Mouse (Mus musculus): ENCODE results near the gene Lst1. TPM values are rescaled to one million over a fixed set of nuclear protein-coding genes. Genes with fewer than 3 reads are reported as not detected.

Gene Lst1
- polyA plus RNA-seq, 1 experiment from 2014 or later: 25.1 TPM

- Histone ChIP-seq H3K9me3 (no peaks in the 10 kb centered on the region), H3K36me3 (peaks cover 35% of the 10 kb centered on the region), H3K27me3 (replicated peaks) (no peaks in the 10 kb centered on the region), H3K4me2 (peak overlapping the region; percentile 76), H3K4me3 (replicated peaks) (peak overlapping the region; percentile 100), H3K27ac (peak overlapping the region; percentile 94), H3K9ac (peak overlapping the region; percentile 100), H3K4me1 (peaks cover 16% of the 10 kb centered on the region)
- no peak for ATAC-seq (ENCODE audit: insufficient read depth, low FRiP score, low read depth)
- 8% methylated on average over 8 of the region's 8 CpGs for WGBS
Measured at GRCm38 (mm10) chr17:35163326-35164081, 24.7 kb downstream of the Lst1 start.

GRCm38 (mm10) chr17:35162730-35163129 lies 25.5 kb downstream of the Lst1 start:
- peaks cover 43% of the 10 kb centered on the region for H3K36me3 ChIP-seq
- peak overlapping the region; percentile 76 for H3K4me2 ChIP-seq
- no peaks in the 10 kb centered on the region for H3K27me3 ChIP-seq (replicated peaks)
- H3K9me3 ChIP-seq: no peaks in the 10 kb centered on the region
- H3K4me1 ChIP-seq: peaks cover 16% of the 10 kb centered on the region
- H3K9ac ChIP-seq: peak overlapping the region; percentile 100; the same call in 1 of the 2 replicates
- H3K27ac ChIP-seq: peak overlapping the region; percentile 0; the same call in 1 of the 2 replicates
- H3K4me3 ChIP-seq (replicated peaks): peak overlapping the region; percentile 100
- no peak for ATAC-seq (ENCODE audit: insufficient read depth, low FRiP score, low read depth)
- WGBS: 32% methylated on average over 12 of the region's 12 CpGs

GRCm38 (mm10) chr17:35162121-35162520 lies 26.1 kb downstream of the Lst1 start:
- H3K36me3 ChIP-seq: peaks cover 49% of the 10 kb centered on the region
- H3K9ac ChIP-seq: no peak overlapping the region
- H3K27me3 ChIP-seq (replicated peaks): no peaks in the 10 kb centered on the region
- WGBS: 61% methylated on average over 14 of the region's 14 CpGs
- peak overlapping the region; percentile 76; the same call in 1 of the 2 replicates for H3K4me2 ChIP-seq
- peak overlapping the region; percentile 100 for H3K4me3 ChIP-seq (replicated peaks)
- no peaks in the 10 kb centered on the region for H3K9me3 ChIP-seq
- peaks cover 16% of the 10 kb centered on the region for H3K4me1 ChIP-seq
- ATAC-seq (ENCODE audit: insufficient read depth, low FRiP score, low read depth): no peak
- no peak overlapping the region for H3K27ac ChIP-seq

GRCm38 (mm10) chr17:35161421-35161820 lies 26.8 kb downstream of the Lst1 start:
- no peak overlapping the region for H3K4me3 ChIP-seq (replicated peaks)
- H3K4me2 ChIP-seq: no peak overlapping the region
- H3K27me3 ChIP-seq (replicated peaks): no peaks in the 10 kb centered on the region
- H3K9me3 ChIP-seq: no peaks in the 10 kb centered on the region
- ATAC-seq (ENCODE audit: insufficient read depth, low FRiP score, low read depth): no peak
- WGBS: 78% methylated on average over 11 of the region's 11 CpGs
- peaks cover 56% of the 10 kb centered on the region for H3K36me3 ChIP-seq
- H3K9ac ChIP-seq: no peak overlapping the region
- H3K27ac ChIP-seq: no peak overlapping the region
- peaks cover 12% of the 10 kb centered on the region for H3K4me1 ChIP-seq

- Histone ChIP-seq H3K4me2 (no peak overlapping the region), H3K27me3 (replicated peaks) (no peaks in the 10 kb centered on the region), H3K36me3 (peaks cover 74% of the 10 kb centered on the region), H3K4me1 (peaks cover 4% of the 10 kb centered on the region), H3K27ac (no peak overlapping the region), H3K4me3 (replicated peaks) (no peak overlapping the region), H3K9me3 (no peaks in the 10 kb centered on the region), H3K9ac (no peak overlapping the region)
- WGBS: 91% methylated on average over 7 of the region's 7 CpGs
- ATAC-seq (ENCODE audit: insufficient read depth, low FRiP score, low read depth): no peak
Measured at GRCm38 (mm10) chr17:35159638-35160037, 28.6 kb downstream of the Lst1 start.

- no peaks in the 10 kb centered on the region for H3K27me3 ChIP-seq (replicated peaks)
- H3K36me3 ChIP-seq: peaks cover 80% of the 10 kb centered on the region
- ATAC-seq (ENCODE audit: insufficient read depth, low FRiP score, low read depth): no peak
- WGBS: 92% methylated on average over 16 of the region's 16 CpGs
- H3K9me3 ChIP-seq: no peaks in the 10 kb centered on the region
- H3K4me3 ChIP-seq (replicated peaks): no peak overlapping the region
- peaks cover 4% of the 10 kb centered on the region for H3K4me1 ChIP-seq
- H3K4me2 ChIP-seq: no peak overlapping the region
- H3K27ac ChIP-seq: no peak overlapping the region
- no peak overlapping the region for H3K9ac ChIP-seq
Measured at GRCm38 (mm10) chr17:35158850-35159593, 29.2 kb downstream of the Lst1 start.

- Histone ChIP-seq H3K4me2 (no peak overlapping the region), H3K4me3 (replicated peaks) (no peak overlapping the region), H3K9me3 (no peaks in the 10 kb centered on the region), H3K27me3 (replicated peaks) (no peaks in the 10 kb centered on the region), H3K4me1 (peaks cover 4% of the 10 kb centered on the region), H3K36me3 (peaks cover 93% of the 10 kb centered on the region), H3K9ac (no peak overlapping the region), H3K27ac (no peak overlapping the region)
- ATAC-seq (ENCODE audit: insufficient read depth, low FRiP score, low read depth): no peak
- 90% methylated on average over 8 of the region's 8 CpGs for WGBS
Measured at GRCm38 (mm10) chr17:35157661-35158175, 30.5 kb downstream of the Lst1 start.

GRCm38 (mm10) chr17:35157254-35157653 lies 31.0 kb downstream of the Lst1 start:
- no peak overlapping the region for H3K27ac ChIP-seq
- no peak overlapping the region for H3K4me2 ChIP-seq
- no peaks in the 10 kb centered on the region for H3K4me1 ChIP-seq
- WGBS: 84% methylated on average over 8 of the region's 8 CpGs
- no peaks in the 10 kb centered on the region for H3K27me3 ChIP-seq (replicated peaks)
- H3K4me3 ChIP-seq (replicated peaks): no peak overlapping the region
- H3K36me3 ChIP-seq: peaks cover 98% of the 10 kb centered on the region
- H3K9me3 ChIP-seq: no peaks in the 10 kb centered on the region
- no peak for ATAC-seq (ENCODE audit: insufficient read depth, low FRiP score, low read depth)
- no peak overlapping the region for H3K9ac ChIP-seq

- Histone ChIP-seq H3K9ac (no peak overlapping the region), H3K4me2 (no peak overlapping the region), H3K27me3 (replicated peaks) (no peaks in the 10 kb centered on the region), H3K4me1 (no peaks in the 10 kb centered on the region), H3K27ac (no peak overlapping the region), H3K9me3 (no peaks in the 10 kb centered on the region), H3K36me3 (peaks cover 97% of the 10 kb centered on the region), H3K4me3 (replicated peaks) (no peak overlapping the region)
- ATAC-seq (ENCODE audit: insufficient read depth, low FRiP score, low read depth): no peak
- 87% methylated on average over 33 of the region's 33 CpGs for WGBS
Measured at GRCm38 (mm10) chr17:35156461-35157200, 31.6 kb downstream of the Lst1 start.

GRCm38 (mm10) chr17:35155451-35155850 lies 32.8 kb downstream of the Lst1 start:
- no peak overlapping the region for H3K9ac ChIP-seq
- no peak for ATAC-seq (ENCODE audit: insufficient read depth, low FRiP score, low read depth)

GRCm38 (mm10) chr17:35154616-35155015 lies 33.6 kb downstream of the Lst1 start:
- Histone ChIP-seq H3K4me1 (no peaks in the 10 kb centered on the region), H3K9ac (no peak overlapping the region), H3K27ac (no peak overlapping the region), H3K9me3 (no peaks in the 10 kb centered on the region), H3K36me3 (peaks cover 96% of the 10 kb centered on the region), H3K4me2 (no peak overlapping the region), H3K4me3 (replicated peaks) (no peak overlapping the region), H3K27me3 (replicated peaks) (no peaks in the 10 kb centered on the region)
- WGBS: 79% methylated on average over 7 of the region's 7 CpGs
- ATAC-seq (ENCODE audit: insufficient read depth, low FRiP score, low read depth): no peak

More at GRCm38 (mm10) chr17:35155451-35155850, 32.8 kb downstream of the Lst1 start:
- Histone ChIP-seq H3K4me3 (replicated peaks) (no peak overlapping the region), H3K4me2 (no peak overlapping the region), H3K36me3 (peaks cover 96% of the 10 kb centered on the region), H3K27ac (no peak overlapping the region), H3K4me1 (no peaks in the 10 kb centered on the region), H3K27me3 (replicated peaks) (no peaks in the 10 kb centered on the region), H3K9me3 (no peaks in the 10 kb centered on the region)
- 85% methylated on average over 12 of the region's 12 CpGs for WGBS

Data from stomach, embryonic 15.5 days (tissue).